Mouse (Mus musculus) testis, postnatal 14 days (tissue): ENCODE results near the gene Stx1b.
A peak's percentile ranks its signal among the peaks of the same experiment; 100 is the strongest.
"Not testable (repeated sequence)": the region's sequence is repeated elsewhere in the genome, so short reads cannot be mapped to it uniquely, and the experiment has no call there.

Source experiments
- DNase-seq: peaks from one replicate; pipeline ENCODE4 v3.0.0; 2021; ENCODE audit warnings: low spot score

The Stx1b gene

DNA sequence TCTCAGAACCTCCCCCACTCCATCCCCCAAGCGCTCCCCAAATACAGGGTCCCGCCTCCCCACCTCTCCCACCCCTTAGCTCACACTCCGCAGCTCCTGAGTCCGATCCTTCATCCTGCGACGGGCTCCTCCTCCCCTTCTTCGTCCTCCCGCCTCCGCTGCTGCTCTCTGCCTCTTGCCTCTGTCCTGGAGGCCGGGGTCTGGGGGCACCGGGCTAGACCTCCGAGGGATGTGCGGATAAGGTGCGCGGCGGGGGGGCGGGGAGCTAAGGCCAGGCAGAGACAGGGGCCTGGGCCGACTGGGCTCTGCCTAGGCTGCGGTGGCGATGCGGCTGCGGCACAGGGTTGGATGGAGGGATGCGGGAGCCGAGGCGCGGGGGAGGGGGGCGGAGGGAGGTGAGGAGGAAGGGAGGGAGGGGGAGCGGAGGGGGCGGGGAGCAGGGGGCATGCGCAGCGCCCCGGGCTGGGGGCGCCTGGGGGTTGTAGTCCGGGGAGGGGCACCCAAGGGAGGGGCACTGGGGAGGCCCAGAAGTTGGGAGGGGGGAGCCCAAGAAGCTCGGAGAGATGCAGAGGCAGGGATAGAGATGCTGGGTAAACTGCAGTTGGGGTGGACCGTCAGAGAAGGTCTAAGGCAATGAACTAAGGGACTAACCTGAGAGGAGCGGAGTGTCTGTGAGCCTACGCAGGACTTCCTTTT lies at the start of gene Stx1b, which contains the start of gene Stx4a:
Gene Stx1b (minus strand): TSS at position 374 of the 696 bp plus-strand sequence.
Gene Stx4a (plus strand): TSS at position 119 of the 696 bp plus-strand sequence.
- no peak for DNase-seq

DNA sequence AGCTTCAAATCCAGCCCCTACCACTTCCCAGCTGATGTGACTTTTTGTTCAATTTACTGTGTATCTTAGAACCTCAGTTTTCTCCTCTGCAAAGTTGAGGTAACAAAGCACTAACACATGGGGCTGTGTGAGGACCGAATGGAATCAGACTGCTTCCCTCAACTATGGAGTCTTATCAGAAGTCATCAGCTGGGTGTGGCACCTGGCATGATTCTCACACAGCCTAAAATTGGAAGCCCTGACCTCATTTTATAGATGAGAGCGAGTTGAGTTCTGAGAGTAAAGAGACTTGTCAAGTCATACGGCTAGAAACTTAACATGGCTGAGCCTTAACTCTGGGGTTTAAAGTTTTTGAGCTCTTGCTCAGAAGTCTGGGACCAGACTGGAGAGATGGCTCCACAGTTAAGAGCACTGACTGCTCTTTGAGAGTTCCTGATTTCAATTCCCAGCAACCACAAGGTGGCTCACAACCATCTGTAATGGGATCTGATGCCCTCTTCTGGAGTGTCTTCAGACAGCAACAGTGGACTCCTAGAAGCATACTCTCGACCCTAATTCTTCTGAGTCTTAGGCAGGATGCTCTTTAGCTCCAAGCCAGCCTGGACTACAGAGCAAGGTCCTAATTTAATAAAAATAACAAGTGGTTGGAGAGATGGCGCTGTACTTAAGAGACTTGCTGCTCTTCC lies 45.9 kb upstream of the Stx1b start:
- no peak for DNase-seq

DNA sequence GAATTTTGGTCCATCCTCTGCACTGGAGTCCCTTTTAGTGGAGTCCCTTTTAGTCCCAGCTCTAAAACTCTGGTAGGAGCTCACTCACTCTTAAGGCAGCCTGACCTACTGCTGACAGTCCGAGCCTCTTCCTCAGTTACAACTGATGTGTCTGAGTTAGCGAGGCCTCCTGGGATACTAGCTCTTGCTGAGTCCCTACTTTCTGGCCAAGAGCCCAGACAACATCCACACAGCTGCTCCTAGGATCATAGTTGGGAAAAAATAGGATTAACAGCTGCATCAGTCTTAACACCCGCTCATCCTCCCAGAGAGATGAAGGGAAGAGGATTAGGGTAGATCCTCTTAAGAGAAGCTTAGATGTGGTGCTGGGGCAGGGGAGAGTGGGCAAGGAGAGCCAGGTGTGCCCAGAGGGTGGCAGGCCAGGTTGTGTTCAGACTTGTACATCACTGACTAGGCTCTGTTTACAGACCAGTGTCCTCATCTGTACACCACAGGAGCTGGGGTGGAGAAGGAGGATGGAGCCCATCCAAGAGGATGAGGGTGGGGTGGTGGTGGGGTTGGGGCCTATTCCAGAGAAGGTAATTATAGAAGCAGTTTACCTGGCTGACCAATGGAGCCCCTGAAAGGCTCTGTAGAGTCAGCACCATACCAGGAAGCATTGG lies 44.9 kb upstream of the Stx1b start:
- DNase-seq = no peak

DNA sequence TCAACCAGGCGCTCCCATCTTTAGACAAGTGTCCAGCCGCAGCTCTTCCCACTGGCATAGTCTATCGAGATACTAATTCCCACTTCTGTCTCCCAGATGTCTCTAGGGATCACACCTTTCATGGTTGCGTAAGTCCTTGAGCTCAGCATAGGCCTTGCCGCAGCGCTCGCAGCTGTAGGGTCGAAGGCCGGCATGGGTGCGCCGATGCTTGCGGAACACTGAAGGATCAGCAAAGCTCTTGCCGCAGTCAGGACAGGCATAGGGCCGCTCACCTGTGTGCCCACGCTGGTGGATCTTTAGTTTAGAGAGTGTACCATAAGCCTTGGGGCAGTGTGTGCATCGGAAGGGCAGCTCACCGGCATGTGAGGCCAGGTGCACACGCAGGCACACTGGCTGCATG lies 43.3 kb upstream of the Stx1b start:
- no peak for DNase-seq

DNA sequence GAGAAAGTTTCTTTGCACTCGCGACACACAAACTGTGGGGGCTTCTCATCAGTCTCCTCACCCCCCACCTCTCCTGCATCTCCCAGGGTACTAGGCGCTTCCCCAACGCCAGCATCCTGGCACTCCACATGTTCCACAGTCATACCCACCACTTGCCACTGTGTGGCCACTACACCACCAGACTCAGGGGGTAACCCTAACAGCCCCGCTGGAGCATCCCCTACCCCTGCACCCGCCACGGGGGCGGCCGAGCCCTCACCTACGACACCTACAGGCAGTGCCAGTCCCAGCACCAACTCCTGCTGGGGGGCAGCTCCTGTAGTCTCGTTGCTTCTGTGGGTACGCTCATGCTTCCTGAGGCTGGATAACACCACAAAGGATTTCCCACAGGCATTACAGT lies 42.1 kb upstream of the Stx1b start:
- no peak for DNase-seq

DNA sequence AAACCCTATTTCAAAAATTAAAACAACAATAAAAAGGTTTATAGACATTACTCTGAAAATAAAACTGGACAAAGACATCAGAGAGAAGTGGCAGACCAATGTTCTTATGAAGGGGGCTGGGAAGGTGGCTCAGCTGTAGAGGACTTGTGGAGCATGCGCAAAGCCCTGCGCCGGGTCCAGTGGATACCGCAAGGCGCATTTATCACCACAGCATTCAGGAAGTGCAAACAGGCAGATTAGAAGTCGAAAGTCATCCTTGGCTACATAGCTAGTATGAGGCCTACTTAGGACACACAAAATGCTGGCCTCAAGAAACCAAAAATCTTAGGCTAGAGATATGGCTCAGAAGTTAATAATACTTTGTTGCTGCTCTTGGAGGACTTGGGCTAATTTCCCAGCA lies 33.9 kb upstream of the Stx1b start:
- no peak for DNase-seq

DNA sequence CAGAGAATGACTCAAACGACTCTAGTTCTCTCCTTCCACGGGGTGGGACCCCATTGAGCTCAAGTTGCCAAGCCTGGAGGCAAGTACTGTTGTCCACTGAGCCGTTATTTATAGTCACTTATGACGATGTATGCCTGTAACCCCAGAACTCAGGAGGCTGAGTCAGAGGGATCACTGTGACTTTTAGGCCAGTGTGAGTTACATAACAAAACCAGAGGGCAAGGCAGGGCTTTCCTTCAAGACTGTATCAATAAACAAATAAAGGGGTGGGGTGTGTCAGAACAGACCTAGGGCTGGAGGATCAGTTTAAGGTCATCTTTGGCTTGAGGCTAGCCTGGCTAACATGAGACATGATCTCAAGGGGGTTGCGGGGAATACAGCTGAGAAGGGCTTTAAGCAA lies 26.6 kb upstream of the Stx1b start:
- no peak for DNase-seq

DNA sequence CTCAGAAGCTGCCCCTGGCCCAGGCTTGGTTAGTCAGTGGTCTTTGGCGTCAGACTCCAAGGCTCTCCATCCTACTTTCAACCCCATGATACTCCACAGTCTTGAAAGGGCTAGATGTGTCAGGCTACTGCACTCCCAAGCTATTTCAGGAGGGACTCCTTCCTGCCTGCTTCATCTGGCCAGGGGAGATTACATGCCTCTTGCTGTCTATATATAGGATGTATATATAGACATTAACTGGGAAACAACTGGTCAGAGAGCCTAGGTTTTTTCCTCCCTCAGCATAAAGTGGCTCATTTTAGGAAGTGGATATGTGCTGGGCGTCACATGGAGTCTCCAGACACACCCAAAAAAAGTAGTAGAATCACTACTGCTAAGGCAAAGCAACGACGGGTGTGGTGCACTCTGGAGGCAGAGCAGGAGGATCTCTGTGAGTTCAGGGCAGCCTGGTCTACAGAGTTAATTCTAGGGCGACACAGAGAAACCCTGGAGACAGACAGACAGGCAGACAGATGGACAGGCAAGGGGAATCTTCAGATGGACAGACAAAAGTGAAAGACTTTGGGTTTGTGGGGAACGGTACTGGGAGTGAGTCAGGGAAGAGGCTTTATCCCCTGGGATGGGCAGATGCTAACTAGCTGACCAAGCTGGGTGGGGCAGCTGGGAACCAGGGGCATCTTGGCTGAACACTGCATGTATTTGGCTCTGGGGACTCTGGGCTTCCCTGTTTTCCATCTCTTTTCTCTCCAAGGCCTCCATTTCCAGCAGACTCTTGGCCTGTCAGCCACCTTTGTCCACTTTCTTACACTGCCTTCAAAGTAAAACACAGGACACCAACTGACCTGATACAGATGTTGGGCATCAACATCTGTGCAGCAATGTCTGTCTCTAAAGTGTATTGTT lies 25.9 kb upstream of the Stx1b start:
- DNase-seq = no peak

DNA sequence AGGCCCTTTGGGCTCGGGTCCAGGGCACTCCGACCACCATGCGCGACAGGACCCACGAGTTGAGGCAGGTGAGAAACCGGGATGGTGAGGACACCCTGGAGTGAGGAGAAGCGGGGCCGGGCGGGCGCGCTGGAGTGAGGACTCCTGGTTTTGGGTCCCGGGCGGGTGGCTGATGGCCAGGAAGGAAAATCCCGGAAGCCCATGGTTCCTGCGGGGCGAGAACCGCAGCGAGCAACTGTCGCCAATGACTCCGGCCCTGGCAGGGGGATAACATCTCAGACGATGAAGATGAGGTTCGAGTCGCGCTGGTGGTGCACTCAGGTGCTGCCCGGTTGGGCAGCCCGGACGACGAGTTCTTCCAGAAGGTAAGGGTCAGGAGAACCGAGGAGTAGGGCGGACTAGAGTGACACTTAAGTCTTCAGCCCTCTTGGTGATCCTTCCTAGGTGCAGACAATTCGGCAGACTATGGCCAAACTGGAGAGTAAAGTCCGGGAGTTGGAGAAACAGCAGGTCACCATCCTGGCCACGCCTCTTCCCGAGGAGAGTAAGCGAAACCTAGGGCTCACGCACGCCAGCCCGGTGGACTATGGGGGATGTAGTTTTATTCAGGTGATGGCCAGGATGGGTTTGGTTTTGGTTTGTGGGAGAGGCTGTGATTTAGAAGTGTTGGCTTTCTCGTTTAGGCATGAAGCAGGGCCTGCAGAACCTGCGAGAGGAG lies 17.8 kb upstream of the Stx1b start:
- peak; percentile 85 for DNase-seq

DNA sequence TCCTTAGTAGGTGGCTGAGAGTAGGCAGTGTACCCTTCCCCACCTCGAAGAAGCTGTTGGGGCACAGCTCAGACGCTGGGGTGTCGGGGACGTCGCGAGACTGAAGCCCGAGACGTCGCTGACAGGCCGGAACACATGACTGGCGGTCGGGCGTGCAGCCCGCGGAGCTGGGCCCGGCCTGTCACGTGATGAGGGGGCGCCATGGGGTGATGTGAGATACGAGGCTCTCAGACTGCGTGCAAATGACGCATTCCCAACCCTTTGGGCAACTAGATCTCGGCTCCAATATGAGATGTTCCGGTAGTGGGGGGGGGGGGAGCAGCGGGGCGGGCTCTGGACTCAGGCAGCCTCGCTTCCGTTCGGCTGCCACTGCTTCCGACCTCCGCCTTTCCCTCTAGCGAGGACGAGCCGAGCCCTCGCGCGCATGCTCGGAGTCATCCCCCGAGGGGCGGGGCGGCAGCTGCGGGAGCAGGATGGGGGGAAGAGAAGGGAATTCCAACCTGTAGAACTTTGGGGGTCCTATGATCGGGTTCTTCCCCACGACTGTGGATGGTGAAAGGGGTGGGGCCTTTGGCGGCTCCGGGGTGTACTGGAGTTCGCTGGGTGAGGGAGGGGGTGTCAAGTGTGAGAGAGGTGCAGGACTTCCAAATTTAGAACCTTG lies 17.1 kb upstream of the Stx1b start:
- peak; percentile 93 for DNase-seq

DNA sequence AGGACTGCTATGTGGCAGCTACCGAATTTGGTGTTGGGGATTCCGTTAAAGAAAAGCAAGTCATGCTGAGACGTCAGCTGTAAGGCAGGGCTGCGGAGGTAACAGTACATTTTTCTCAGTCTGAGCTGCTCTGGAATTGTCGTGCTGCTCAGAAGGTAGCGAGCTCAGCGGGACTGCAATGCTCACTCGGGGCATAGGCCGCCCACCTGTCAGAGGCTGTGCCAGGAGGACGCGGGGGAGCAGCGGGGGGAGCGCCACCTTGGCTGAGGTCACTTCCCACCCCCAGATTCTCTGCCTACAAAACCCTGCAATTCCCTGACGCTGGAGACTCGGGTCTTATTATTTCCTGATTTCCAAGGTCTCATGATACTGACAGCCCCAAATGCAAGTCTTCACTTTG lies 16.5 kb upstream of the Stx1b start:
- peak; percentile 68 for DNase-seq

DNA sequence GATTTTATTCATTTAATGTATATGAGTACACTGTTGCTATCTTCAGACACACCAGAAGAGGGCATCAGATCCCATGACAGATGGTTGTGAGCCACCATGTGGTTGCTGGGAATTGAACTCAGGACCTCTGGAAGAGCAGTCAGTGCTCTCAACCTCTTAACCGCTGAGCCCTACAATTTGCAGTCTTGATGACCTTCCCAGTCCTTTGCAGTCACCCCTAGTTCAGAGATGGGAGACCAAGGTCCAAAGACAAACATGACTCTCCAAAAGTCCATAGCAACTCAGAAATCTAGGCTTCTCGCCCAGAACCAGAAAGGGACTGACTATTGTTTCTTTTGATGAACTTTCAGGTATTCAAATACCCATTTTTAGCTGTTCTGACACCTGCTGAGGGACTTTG lies 15.7 kb upstream of the Stx1b start:
- DNase-seq = not testable (repeated sequence)

DNA sequence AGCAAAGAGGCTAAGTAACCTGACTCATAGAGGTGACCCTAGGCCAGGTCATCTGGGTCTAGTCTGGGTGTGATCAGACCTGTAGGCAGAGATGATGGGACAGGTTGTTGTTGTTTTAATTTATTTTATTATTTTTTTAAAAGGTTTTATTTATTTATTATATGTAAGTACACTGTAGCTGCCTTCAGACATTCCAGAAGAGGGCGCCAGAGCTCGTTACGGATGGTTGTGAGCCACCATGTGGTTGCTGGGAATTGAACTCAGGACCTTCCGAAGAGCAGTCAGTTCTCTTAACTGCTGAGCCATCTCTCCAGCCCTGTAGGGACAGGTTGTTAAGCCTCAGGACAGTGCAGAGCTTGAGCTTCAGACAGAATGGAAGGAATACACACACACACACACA lies 13.5 kb upstream of the Stx1b start:
- not testable (repeated sequence) for DNase-seq

DNA sequence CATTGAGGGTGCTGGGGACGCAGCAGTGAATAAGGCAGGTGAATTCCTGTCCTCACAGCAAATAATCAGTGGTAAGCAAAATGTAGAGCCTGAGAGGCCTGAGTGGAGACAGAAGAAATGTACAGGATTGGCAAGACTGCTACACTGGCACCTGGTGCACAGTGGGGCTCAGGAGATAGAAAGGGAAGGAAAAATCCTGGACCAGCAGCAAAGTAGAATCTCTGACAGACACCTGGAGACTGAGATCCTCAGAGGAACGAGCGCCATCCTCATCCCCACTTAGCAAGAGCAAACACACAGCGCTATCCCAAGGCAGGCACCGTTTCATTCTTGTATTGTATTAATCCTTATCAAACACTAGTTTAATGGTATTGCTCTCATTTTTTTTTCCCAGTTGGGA lies 13.1 kb upstream of the Stx1b start:
- no peak for DNase-seq

DNA sequence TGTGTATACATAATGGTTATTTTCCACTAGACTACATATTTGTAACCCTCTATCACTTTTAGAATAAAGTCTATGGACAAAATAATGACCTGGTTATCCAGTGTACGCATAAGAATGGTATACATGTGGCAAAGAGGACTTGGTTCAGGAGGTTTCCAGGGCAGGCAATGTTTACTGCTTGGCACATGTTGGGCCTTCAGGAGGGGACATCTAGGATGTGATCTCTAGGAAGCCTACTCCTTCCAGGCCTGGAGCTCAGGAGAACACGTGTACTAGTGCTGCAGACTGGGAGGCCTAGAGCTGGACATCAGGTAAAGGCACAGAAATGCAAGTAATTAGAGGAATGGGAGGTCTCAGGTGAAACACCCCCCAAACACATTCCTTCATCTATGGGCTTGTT lies 11.2 kb upstream of the Stx1b start:
- no peak for DNase-seq

DNA sequence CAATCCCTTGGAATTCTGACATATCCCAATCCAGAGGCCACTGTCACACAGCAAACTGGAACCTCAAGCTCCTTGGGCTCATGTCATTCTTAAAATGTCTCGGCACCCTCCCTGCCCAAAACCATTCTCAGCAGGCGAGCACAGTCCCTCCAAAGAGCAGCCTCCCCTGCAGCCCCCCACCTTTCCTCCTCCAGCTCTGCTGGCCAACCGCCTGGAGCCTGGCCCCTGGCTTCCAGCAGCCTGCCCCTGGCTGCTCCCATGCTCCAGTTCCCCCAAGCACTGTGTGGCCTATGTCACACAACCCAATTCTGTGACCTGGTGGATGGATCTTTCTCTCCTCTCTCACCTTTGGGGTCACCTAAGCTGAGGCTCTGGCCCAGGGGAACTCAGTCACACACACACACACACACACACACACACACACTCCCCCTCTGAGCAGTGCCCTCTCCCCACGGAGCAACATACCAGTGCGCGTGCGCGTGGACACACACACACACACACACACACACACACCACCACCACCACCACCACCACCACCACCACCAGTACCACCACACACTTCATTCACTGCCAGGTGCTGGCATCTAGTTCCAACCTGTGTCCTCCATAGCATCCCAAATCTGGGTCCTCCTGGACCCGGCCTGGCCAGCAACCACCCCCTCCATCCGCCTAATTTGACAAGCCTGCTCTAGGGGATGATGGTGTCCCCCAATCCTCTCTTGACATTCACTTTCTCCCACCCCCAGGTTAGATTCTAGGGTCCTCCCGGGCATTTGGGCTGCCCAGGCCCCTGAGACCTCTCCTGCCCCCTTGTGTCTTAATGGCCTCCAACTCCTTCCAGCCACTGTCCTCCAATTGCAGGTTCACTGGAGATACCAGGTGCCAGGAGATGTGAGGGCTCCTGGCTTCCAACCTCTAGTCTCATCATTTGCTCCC lies 845 bp downstream of the Stx1b start:
- no peak for DNase-seq

DNA sequence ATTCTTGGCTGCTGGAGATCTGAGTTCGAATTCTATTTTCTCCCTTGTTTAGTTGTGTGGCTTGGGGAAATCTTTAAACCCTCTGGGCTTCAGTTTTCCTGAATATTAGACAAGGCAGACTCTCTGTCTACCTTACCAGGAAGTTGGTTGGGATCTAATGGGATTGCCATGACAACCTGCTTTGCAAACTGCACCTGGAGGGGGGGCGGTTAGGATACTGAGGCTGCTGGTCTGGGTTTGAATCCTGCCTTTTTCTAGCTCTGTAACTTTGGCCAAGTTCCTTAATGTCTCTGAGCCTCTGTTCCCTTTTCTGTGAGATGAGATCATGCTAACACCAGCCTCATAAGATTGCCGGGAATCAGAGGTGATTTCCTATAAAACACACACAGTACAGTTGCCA lies 1.9 kb downstream of the Stx1b start:
- no peak for DNase-seq

DNA sequence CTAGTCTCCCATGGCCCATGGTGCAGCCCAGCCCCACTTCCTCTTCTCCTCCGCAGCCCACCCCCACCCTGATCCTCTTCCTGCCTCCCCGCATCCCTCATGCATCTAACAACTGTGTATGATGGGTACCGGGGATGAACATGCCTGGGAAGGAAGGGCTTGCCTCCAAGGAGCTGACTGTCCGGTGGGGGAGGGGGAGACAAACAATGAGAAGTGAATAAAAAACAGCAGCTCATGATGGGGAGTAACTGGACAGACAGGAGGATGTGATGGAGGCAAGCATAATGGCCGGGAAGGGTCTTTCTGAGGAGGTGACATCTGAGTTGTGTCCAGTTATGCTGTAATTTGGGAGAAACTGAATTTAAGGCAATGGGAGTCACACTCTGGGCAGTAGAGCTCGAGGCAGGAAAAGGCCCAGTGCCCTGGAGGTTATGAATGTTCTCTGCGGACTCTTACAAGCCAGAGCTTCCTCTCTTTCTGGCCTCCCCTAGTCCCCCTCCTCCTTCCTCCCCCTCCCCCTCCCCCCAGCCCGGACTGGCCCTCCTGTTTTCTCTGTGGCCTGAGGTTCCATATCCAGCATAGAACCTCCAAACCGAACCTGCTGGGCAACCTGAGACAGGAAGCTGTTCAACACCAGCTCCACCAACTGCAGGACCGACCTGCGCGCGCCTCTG lies 3.4 kb downstream of the Stx1b start:
- DNase-seq = no peak

DNA sequence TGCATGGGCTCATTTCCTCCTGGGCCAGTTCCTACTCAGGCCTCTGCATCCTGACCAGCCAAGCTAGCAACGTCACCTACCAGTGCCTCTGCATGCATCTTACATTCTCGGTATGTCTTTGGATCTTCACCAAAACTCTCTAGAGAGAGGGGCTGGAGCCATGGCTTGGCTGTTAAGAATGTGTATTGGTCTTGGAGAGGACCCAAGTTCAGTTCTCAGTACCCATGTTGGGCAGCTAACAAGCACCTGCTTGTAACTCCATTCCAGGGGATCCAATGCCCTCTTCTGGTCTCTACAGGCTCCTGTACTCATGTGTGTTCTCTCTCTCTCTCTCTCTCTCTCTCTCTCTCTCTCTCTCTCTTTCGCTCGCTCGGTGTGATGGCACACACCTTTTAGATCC lies 6.6 kb downstream of the Stx1b start:
- no peak for DNase-seq
